Mouse (Mus musculus) cerebellum, adult 2 months (tissue): ENCODE results near the gene Ezr.

Experiments
- CTCF ChIP-seq: fragments of 200-500 bp; IDR thresholded peaks from 2 replicates; pipeline ENCODE4 v1.5.1; 2011; ENCODE audit warnings: low read depth, mild to moderate bottlenecking, control low read depth, low read length, moderate library complexity, borderline replicate concordance; ENCODE audit not compliant: insufficient read depth
- POLR2A ChIP-seq: fragments of 200-500 bp; IDR thresholded peaks from 2 replicates; pipeline ENCODE4 v1.6.1; 2011; ENCODE audit warnings: low read length, control low read depth, borderline replicate concordance; ENCODE audit not compliant: insufficient read depth

DNA sequence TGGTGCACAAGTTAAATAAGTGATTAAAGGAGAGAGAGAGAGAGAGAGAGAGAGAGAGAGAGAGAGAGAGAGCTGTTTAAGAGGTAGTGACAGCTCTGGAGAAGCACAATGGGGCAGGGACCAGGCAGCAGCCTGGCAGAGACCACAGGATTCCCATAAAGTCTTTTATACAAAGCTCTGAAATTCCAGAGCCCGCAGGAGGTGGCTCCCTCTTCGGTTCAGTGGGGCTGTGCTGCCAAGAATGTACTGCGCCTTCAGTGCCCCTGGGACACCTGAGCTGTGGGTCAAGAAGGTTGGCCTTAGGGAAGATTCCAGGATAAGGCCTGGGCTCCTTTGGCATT lies 30.2 kb upstream of the Ezr start:
- TF ChIP-seq POLR2A (no peak), CTCF (no peak)
